Mouse (Mus musculus) gastrocnemius, postnatal 10 days (tissue): ENCODE measurements at regions not wholly inside any gene's neighbourhood (a gene's known extent, or its start where the extent isn't known, plus 50 kb on each side); places are given as distances from the start of the nearest gene placed in this dataset.

Source experiments
- DNase-seq: peaks from one replicate; pipeline ENCODE4 v3.0.0; 2021; ENCODE audit warnings: mixed read lengths

DNA sequence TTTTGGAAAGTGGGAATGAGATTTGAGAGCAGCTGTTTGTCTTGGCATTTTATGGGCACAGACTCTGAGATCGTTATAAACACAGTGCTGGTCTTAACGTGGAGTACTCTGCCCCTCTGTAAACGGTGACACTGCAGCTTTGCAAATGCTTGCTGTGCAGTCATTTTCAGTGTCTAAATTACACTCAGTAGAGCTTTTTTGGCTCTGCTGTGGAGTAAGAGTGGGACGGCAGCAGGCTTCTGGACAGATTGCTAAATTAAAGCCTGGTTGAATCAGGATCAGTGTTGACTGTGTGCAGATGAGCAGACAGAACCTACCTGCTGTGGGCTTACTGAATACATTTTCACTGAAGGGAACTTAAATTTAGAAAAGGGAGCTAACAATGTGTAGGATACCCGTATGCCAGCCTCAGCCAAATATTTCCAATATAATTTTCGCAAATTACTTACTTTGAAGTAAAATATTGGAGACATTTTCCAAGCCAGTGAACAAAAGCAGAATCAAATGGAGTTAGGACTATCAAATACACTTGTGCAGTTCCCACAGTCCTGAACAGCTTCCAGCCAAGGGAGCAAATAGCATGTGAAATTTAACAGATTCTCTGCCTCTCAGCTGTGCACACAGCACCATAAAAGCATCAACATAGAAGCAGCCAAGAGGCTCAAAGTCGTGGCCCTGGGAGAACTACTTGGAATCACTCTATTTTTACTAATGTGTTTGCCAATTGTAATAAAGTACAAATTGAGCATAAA is 148.1 kb upstream of the Stac start:
- no peak for DNase-seq

DNA sequence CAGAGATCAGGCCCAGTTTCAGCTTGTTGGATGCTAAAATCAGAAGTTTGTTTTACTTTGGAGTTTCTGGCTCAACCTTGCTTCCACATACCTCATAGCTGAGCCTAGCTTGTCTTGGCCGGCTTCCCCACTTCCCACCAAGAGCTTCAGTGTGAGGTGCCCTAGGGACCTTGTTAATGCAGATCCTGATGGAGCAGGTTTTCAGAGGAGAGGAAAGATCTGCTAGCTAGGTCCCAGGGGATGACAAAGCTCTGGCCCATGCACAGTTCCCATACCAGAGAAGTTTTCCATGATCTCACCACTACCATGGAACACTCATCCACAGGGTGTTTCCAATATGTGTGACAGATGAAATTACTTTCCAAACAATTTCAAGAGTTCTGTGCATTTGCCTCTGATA is 131.9 kb upstream of the Stac start:
- no peak for DNase-seq

GRCm38 (mm10) chr9:111817461-111817860 is 127.3 kb upstream of the Stac start:
- DNase-seq = no peak

GRCm38 (mm10) chr9:111804931-111805330 is 114.8 kb upstream of the Stac start:
- DNase-seq = no peak

DNA sequence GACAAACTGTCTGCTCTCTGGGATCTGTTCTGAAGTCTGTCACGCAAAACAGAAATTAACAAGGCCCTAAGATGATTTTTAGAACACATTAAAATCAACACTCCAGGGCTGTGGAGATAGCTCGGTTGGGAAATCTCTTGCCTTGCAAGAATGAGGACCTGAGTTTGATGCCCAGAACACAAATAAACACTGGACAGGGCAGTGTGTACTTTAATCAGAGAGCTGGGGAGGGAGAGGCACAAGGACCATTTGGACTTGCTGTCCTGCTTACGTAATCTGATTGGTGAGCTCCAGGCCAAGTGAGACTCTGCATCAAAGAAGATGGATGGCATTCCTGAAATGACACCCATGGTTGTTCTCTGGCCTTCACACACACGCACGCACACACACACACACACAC is 111.2 kb upstream of the Stac start:
- no peak for DNase-seq

DNA sequence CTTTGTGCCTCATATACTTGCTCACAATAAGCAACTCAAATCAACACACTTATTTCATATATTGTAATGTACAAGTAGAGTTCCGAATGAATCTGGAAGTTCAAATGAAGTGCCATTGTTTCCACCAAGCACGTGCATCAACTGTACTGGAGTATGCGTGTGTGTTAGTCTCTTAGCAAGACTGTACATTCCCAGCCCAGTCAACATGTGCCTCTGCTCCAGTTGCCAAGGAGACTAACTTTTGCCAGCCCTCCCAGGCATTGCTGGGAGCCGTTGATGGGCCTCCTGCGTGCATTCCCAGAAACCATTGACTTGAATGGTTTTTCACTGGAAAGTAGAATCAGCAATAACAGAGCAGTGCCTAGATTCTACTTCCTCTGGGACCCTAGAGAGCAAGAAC is 110.7 kb upstream of the Stac start:
- DNase-seq = no peak

- no peak for DNase-seq
These were observed 88.8 kb upstream of the Stac start for GRCm38 (mm10) chr9:111778981-111779380.

- DNase-seq = no peak
These were observed 87.4 kb upstream of the Stac start for GRCm38 (mm10) chr9:111777433-111778135.

- no peak for DNase-seq
These were observed 84.1 kb upstream of the Stac start for GRCm38 (mm10) chr9:111774229-111774628.

DNA sequence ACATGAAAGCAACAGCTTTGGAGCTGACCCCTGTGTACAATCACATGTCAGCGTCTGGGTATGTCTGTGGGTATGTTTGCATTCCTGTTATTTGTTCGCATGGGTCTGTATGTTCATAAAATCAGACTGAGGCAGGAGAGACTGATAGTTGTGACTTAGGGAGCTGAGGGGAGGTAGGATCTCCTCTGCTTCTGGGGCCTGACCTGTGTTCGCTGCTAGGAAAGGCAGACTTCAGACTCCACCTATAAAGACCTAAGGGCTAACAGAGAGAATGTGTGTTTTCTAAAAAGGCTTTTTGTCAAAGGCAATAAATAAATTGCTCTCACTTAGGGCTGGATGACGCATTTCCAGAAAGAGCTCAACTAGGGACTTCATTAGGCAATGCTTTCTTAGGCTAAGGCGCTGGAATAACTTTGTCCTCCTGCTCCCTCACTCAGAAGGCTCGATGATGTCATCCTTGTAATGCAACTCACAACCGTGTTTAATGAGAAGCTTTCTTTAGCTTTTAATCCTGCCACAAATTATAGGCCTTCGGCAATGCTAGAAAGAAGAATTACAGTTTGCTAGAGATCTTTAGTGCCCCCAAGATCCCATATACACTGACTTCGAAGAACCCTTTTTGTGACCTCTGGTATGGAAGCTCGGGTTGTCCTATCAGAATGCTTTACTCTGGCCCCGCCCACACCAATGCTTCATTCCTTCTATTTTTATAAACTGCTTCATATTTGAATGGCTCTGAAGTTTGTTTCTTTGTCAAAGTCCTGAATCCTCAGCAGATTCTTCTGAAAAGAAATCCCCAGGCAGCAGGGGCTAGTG is 72.7 kb upstream of the Stac start:
- no peak for DNase-seq

- no peak for DNase-seq
These were observed 65.1 kb upstream of the Stac start for GRCm38 (mm10) chr9:111755235-111755634.

DNA sequence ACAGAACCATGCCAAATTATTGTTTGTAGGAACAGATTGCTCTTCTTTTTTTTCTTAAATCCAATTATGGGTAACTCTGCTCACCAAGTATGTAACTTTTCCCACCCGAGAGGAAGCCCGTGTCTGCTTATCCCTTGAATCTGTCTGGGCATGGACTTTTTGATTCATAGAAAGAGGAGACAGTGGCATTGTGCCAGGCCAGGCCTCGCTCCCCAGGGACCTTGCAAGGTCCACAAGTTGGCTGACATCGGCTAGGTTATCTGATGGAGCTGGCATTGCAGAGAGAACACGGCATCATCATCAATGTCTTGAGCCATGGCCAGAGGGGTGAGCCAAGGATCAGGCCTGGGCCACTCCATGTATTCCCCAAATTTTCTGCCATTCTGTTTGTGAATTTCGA is 56.0 kb upstream of the Stac start:
- DNase-seq = no peak

DNA sequence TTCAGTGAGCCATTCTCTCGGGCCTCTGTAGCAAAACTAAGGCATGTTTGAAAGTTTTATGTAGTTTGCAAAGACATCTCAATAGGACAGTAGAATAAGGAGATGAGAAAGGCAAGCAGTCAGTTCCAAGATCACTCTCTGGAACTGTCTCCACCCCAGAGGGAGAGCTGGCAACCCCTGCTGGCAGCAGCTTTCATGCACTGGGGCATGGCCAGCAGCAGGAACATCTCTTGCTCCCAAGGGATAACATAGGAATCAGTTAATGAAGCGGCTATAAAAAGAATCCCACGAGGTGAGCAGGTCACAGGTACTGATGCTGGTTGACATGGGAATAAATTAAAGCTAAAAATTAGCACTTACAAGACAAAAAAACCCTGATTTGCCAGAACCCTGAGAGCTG is 55.1 kb upstream of the Stac start:
- DNase-seq = no peak
